ENCODE assay signal across 17 mouse cellular contexts in genomic region chr4:86692931-86693330, GRCm38 (mm10).
"Had no signal": no experiment of that assay in that cellular context is flagged by ENCODE, and none has a peak within 500 bp of the region (broad histone marks: within the 10 kb centered on the region; RNA-seq: fewer than 3 reads in every experiment).

No protein-coding gene starts in this region.

- H3K36me3 ChIP-seq: neural tube, embryonic 12.5 days; neural tube, embryonic 13.5 days; neural tube, embryonic 15.5 days; stomach, embryonic 15.5 days had no signal

- H3K27me3 ChIP-seq: neural tube, embryonic 12.5 days; neural tube, embryonic 13.5 days; neural tube, embryonic 15.5 days; stomach, embryonic 15.5 days had no signal

- DNase-seq: retina, postnatal 1 day; right cerebral cortex, adult 18-20 months; right cerebral cortex, postnatal 14 days; right cerebral cortex, postnatal 25 days; right cerebral cortex, postnatal 4 days; spleen, adult 18-20 months; thymus, adult 18-20 months; thymus, adult 2 months; thymus, postnatal 14 days; thymus, postnatal 25 days; thymus, postnatal 36 days; thymus, postnatal 4 days had no signal

- H3K9me3 ChIP-seq: neural tube, embryonic 12.5 days; neural tube, embryonic 13.5 days; neural tube, embryonic 15.5 days; stomach, embryonic 15.5 days had no signal

- H3K4me1 ChIP-seq: neural tube, embryonic 12.5 days; neural tube, embryonic 13.5 days; neural tube, embryonic 15.5 days; stomach, embryonic 15.5 days had no signal

- H3K27ac ChIP-seq: neural tube, embryonic 12.5 days; neural tube, embryonic 13.5 days; neural tube, embryonic 15.5 days; stomach, embryonic 15.5 days; stomach, postnatal 0 days had no signal

- H3K9ac ChIP-seq: neural tube, embryonic 12.5 days; neural tube, embryonic 13.5 days; neural tube, embryonic 15.5 days; stomach, embryonic 15.5 days had no signal

- H3K4me3 ChIP-seq: neural tube, embryonic 12.5 days; neural tube, embryonic 13.5 days; neural tube, embryonic 15.5 days; stomach, embryonic 15.5 days had no signal
